Mouse (Mus musculus) kidney, embryonic 14.5 days (tissue): Measurements from ENCODE around the gene Phactr1. TPM values are rescaled to one million over a fixed set of nuclear protein-coding genes. Genes with fewer than 3 reads are reported as not detected.

Source experiments
- ATAC-seq: fragments of 200-750 bp; cut with Nextera tagmentation; 2 replicates; pipeline ENCODE4 v1.8.0; 2017; ENCODE audit warnings: moderate number of reproducible peaks, mild to moderate bottlenecking, moderate TSS enrichment, moderate library complexity; ENCODE audit not compliant: low FRiP score, low TSS enrichment
- H3K27ac ChIP-seq: fragments of 300-500 bp; sonication (generic); 2 replicates; pipeline ENCODE4 v1.5.1; 2014; ENCODE audit warnings: low read depth, mild to moderate bottlenecking, low read length, moderate library complexity, mixed read lengths
- H3K27me3 ChIP-seq: fragments of 300-500 bp; sonication (generic); 2 replicates; pipeline ENCODE4 v1.6.1; 2014; ENCODE audit warnings: mild to moderate bottlenecking, low read length; ENCODE audit not compliant: control insufficient read depth, insufficient read depth
- H3K36me3 ChIP-seq: fragments of 300-500 bp; sonication (generic); 2 replicates; pipeline ENCODE4 v1.6.1; 2014; ENCODE audit warnings: low read length, mixed read lengths; ENCODE audit not compliant: control insufficient read depth, insufficient read depth
- H3K4me1 ChIP-seq: fragments of 300-500 bp; sonication (generic); 2 replicates; pipeline ENCODE4 v1.6.1; 2014; ENCODE audit warnings: low read length, mixed read lengths; ENCODE audit not compliant: control insufficient read depth, insufficient read depth
- H3K4me2 ChIP-seq: fragments of 300-500 bp; sonication (generic); replicated peaks from 2 replicates; pipeline ENCODE4 v1.6.1; 2014; ENCODE audit warnings: low read depth, mild to moderate bottlenecking, low read length
- H3K4me3 ChIP-seq: fragments of 300-500 bp; sonication (generic); 2 replicates; pipeline ENCODE4 v1.5.1; 2014; ENCODE audit warnings: mild to moderate bottlenecking, low read length
- H3K9ac ChIP-seq: fragments of 300-500 bp; sonication (generic); 2 replicates; pipeline ENCODE4 v1.6.1; 2014; ENCODE audit warnings: low read depth, mild to moderate bottlenecking, low read length, moderate library complexity
- H3K9me3 ChIP-seq: fragments of 300-500 bp; sonication (generic); 2 replicates; pipeline ENCODE4 v1.6.1; 2016; ENCODE audit warnings: low read length; ENCODE audit not compliant: control insufficient read depth
- WGBS: fragments of 180-500 bp; shearing (Covaris S2); extraction: QIAGEN DNeasy Blood & Tissue Kit; methylation state at CpG from one replicate; pipeline ENCODE4 v1.1.7; 2014; 5-methylcytosine and 5-hydroxymethylcytosine counted together
- polyA plus RNA-seq: library from polyadenylated mRNA; unstranded; fragments of >200 nt; fragmentation: Nextera tagmentation; extraction: Ambion mirVana; gene quantifications from 2 replicates; pipeline ENCODE4 v1.2.1, GENCODE M21; 2014

The Phactr1 gene
- polyA plus RNA-seq, 1 experiment from 2014 or later, result 26.6 TPM

DNA sequence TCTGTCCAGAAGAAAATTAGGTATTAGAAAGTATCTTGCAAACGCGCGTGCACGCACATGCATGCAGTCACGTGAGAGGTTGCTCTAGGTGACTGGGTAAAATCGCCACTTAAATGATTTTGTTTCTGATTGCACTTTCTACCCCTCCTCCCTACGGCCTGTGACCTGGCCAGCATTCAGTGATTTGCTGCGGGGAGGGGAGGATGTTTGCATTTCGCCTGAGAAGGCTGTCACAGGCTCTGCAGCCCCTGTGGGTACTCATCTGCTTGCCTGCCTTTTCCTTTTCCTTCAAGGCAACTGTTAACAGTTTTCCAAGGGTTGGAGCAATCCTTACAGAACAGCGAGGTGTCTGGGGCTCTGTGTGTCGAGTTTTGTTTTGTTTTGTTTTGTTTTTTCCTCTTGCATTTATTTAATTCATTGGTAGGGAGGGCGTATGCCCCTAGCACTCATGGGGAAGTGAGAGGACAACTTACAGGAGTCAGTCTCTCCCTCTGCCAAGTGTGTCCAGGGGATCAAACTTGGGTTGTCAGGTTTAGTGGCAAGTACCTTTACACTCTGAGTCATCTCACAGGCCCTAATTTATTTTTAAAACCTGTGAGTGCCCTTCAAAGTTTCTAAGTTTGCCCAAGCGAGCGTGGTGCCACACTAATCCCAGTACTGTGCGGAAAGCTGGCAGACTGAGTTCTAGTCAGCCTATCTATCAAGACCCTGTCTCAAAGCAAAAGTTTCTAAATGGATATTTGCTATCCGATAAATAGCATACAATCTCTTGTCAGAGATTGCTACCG is 443.7 kb downstream of the Phactr1 start:
- Histone ChIP-seq H3K9me3 (no peaks in the 10 kb centered on the region), H3K4me2 (peak overlapping the region; percentile 30), H3K36me3 (no peaks in the 10 kb centered on the region), H3K4me3 (peak overlapping the region; percentile 2; the same call in 1 of the 2 replicates), H3K4me1 (peaks cover 37% of the 10 kb centered on the region), H3K9ac (no peak overlapping the region), H3K27ac (peak overlapping the region; percentile 79), H3K27me3 (no peaks in the 10 kb centered on the region)
- peak; percentile 58 for ATAC-seq
- 19% methylated on average over 17 of the region's 17 CpGs for WGBS

DNA sequence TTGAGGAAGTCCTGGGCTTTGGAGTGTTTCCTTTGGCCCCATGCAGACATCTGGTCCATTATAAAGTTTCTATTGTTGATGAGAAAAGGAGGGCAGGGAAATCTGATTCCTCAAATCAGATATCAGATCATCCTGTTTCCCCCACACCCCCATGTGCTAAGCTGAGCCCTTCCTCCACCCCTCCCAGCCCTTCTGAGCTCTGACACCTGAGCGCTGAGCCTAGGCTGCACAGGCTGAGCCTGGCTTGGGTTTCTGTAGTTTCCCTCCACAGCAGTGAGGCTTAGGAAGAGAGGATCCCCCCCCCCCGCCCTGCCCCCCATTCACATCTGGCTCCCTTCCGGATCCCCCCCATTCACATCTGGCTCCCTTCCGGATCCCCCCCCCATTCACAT is 444.3 kb downstream of the Phactr1 start:
- H3K27ac ChIP-seq, result peak overlapping the region; percentile 79
- no peaks in the 10 kb centered on the region for H3K9me3 ChIP-seq
- peak; percentile 92 for ATAC-seq

DNA sequence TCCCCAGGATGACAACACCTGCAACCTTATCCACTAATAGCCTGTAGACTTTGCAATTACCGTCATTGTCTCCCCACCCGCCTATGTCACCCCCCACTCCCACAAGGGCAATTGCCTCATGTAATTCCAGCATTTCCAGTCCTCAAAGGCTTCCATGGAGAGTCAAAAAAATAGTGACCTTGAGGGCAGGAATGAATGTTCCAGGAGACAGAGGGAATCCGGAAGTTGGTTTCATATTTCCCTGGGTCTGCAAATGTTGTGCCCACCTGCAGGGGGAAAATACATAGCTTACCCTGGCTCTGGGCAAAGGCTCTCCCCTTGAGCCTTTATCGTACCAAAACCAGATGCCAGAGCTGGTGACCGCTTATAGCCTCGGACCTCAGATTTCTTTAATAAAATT is 449.7 kb downstream of the Phactr1 start:
- H3K4me3 ChIP-seq, result no peak overlapping the region
- H3K4me2 ChIP-seq, result no peak overlapping the region
- 47% methylated on average over 6 of the region's 6 CpGs for WGBS
- H3K4me1 ChIP-seq, result peaks cover 34% of the 10 kb centered on the region
- no peak overlapping the region for H3K9ac ChIP-seq
- H3K27me3 ChIP-seq, result no peaks in the 10 kb centered on the region
- no peak overlapping the region for H3K27ac ChIP-seq
- no peaks in the 10 kb centered on the region for H3K36me3 ChIP-seq
- no peaks in the 10 kb centered on the region for H3K9me3 ChIP-seq
- no peak for ATAC-seq

More for the DNA sequence above, 444.3 kb downstream of the Phactr1 start:
- Histone ChIP-seq H3K4me1 (peaks cover 37% of the 10 kb centered on the region), H3K9ac (no peak overlapping the region), H3K36me3 (no peaks in the 10 kb centered on the region), H3K27me3 (no peaks in the 10 kb centered on the region), H3K4me3 (no peak overlapping the region), H3K4me2 (peak overlapping the region; percentile 30)
- WGBS, result 13% methylated on average over 3 of the region's 4 CpGs

DNA sequence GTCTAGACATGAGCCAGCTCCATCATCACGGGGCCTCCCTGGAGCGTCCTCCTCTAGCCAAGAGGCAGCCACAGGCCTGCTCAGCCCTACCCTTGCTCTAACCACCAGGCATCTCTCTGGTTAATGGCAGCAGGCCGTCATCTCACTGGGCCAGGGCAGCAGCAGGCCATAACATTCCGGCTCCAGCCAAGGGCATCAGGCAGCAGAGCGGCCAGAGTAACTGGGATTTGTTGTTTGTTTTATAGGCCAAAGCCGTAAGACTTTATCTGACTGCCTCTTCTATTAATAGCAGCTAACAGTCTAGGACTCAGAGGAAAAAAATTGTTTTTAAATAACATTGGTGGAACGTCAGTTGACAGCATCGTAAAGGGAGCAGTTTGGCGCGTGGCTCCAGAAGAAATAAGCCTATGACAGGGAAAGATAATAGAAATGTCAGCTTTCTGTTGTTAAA is 451.3 kb downstream of the Phactr1 start:
- Histone ChIP-seq H3K9ac (no peak overlapping the region), H3K27ac (peak overlapping the region; percentile 71; the same call in 1 of the 2 replicates), H3K4me3 (no peak overlapping the region), H3K9me3 (no peaks in the 10 kb centered on the region), H3K27me3 (no peaks in the 10 kb centered on the region), H3K36me3 (no peaks in the 10 kb centered on the region), H3K4me2 (no peak overlapping the region), H3K4me1 (peaks cover 27% of the 10 kb centered on the region)
- WGBS, result 33% methylated on average over 10 of the region's 10 CpGs
- peak; percentile 58 for ATAC-seq

DNA sequence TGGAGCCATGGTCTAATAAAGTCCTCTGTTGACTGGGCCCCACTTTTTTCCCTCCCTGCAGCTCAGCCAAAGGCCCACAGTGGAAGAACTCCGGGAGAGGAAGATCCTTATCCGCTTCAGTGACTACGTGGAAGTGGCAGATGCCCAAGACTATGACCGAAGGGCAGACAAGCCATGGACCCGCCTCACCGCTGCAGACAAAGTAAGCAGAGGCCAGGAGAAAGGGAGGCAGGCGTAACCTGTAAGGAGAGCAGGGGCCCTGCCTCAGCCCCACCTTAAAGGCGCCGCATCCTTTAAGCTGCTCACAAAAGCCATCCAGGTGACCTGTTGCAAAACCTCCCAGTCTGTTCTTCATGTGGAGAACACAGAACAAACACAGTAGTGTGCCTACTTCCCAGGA is 452.4 kb downstream of the Phactr1 start:
- Histone ChIP-seq H3K27ac (no peak overlapping the region; the same call in 1 of the 2 replicates), H3K4me1 (peaks cover 27% of the 10 kb centered on the region), H3K27me3 (no peaks in the 10 kb centered on the region), H3K4me2 (no peak overlapping the region), H3K36me3 (no peaks in the 10 kb centered on the region), H3K4me3 (no peak overlapping the region), H3K9me3 (no peaks in the 10 kb centered on the region), H3K9ac (no peak overlapping the region)
- ATAC-seq, result peak; percentile 26; the same call in 1 of the 2 replicates
- WGBS, result 57% methylated on average over 9 of the region's 9 CpGs

DNA sequence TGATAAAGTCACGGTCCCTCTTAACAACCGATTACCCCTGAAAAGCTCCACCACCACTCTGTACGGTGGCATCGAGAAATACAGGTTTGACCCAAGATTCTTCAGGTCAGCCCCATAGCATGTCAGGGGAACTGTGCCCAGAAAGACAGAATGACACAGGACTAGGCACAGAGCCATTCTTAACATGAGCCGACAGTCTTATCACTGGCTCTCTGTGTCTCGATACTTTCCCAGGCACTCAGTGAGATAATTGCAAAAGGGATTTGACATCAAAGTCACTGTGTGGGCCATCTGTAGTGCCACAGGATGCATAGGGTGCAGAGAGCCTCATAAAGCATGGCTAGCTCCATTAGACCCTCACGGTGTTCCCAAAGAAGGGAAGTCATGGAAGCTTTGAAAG is 453.0 kb downstream of the Phactr1 start:
- Histone ChIP-seq H3K36me3 (no peaks in the 10 kb centered on the region), H3K27ac (no peak overlapping the region), H3K4me1 (peaks cover 27% of the 10 kb centered on the region), H3K9me3 (no peaks in the 10 kb centered on the region), H3K27me3 (no peaks in the 10 kb centered on the region), H3K9ac (no peak overlapping the region), H3K4me3 (no peak overlapping the region), H3K4me2 (no peak overlapping the region)
- ATAC-seq, result no peak
- WGBS, result 73% methylated on average over 7 of the region's 7 CpGs

DNA sequence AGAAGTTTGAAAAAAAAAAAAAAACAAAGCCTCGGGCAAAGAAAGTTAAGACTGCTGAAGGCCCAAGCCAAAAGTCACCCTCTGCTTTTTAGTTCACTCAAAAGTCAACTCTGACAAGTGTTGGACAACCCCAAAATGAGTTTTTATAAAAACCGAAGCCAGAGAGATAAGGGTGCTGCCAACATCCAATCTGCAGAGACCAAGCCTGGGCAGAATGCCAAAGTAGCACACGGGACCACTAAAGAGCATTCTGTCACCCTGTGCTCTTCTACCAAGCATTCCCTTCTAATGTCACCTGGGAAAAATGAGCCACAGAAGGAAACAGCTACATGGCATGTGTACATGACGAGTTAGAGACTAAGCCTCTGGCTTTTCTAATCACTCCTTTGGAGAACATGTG is 454.0 kb downstream of the Phactr1 start:
- ATAC-seq, result no peak
- WGBS, result 69% methylated on average over 4 of the region's 4 CpGs
- peaks cover 27% of the 10 kb centered on the region for H3K4me1 ChIP-seq

DNA sequence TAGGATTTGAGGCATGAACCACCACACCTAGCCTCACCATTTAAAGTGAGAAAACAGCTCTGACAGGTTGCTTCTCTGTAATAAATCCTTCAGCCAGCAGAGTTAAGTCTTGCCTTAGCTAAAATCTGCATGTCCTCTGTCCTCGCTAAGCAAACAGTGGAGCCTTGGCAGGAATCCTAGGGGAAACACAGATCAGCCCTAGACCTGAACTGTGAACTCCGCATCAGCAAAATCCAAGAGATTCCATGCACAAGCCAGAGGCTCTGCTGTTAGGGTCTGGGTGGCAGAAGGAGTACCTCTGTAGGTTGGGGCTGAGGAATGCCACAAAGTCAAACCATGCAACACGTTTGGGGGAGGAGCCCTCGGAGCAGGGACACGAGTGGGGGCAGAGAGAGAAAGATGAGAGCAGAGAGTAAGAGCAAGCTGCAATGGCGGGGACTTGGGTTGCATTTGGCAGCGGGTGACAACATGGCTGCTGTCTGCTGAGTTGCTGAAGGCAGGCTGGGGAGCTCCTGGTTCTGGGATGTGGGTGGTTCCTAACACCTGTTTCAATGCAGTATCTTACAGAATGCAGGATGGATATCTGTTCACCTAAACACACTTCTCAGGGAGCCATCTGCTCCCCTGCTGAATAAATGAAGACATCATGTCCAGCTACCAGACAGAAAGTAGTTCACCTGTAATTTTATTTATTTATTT is 464.4 kb downstream of the Phactr1 start:
- ATAC-seq, result no peak
- WGBS, result 63% methylated on average over 7 of the region's 7 CpGs
- Histone ChIP-seq H3K4me2 (no peak overlapping the region), H3K27ac (no peak overlapping the region), H3K36me3 (no peaks in the 10 kb centered on the region; the same call in 1 of the 2 replicates), H3K9ac (no peak overlapping the region), H3K4me3 (no peak overlapping the region), H3K9me3 (no peaks in the 10 kb centered on the region), H3K4me1 (peaks cover 21% of the 10 kb centered on the region; the same call in 1 of the 2 replicates), H3K27me3 (no peaks in the 10 kb centered on the region)

More for the DNA sequence above, 454.0 kb downstream of the Phactr1 start:
- Histone ChIP-seq H3K27ac (no peak overlapping the region), H3K4me2 (no peak overlapping the region), H3K36me3 (no peaks in the 10 kb centered on the region), H3K4me3 (no peak overlapping the region), H3K9me3 (no peaks in the 10 kb centered on the region), H3K9ac (no peak overlapping the region), H3K27me3 (no peaks in the 10 kb centered on the region)
